Mouse (Mus musculus): ENCODE data around the gene Ywhag.

- TF ChIP-seq CTCF (IDR thresholded peaks at IDR 0.05; ENCODE audit: insufficient read depth, low read length): no peak
- TF ChIP-seq POLR2A (IDR thresholded peaks at IDR 0.05; ENCODE audit: borderline replicate concordance, extremely low read depth, low read depth, low read length): no peak
Measured at GRCm38 (mm10) chr5:135935641-135936190, 1.3 kb upstream of the Ywhag start.
